Mouse (Mus musculus): ENCODE data around the gene Cdh23. TPM values are rescaled to one million over a fixed set of nuclear protein-coding genes. Genes with fewer than 3 reads are reported as not detected.

Gene Cdh23
- polyA plus RNA-seq, 2 experiments: 0.73 to 2.7 TPM

DNA sequence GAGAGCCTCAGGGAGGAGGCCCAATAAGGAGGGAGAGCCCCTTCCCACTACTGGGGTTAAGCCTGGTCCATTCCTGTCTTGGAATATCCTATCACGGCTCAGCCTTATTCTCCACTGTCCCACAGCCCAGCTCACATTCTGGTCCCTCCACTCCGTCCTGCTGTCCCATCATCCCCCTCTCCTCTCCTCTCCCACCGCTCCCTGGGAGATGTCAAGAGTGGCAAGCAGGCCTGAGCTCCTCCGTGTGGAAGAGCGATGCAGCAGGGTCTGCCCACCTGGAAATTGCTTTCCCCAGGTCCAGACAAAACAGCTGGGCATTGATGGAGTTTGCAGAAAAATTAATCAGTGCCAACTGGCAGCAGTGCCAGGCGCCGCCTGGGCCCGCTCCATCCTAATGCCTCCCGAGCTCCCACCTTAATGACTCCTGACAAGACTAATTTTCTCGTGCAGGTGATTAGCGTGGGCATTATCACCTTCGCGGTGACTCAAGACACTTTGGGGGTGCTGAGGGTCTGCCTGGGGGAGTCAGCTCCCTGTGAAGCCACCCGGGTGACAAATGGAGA is 52.1 kb downstream of the Cdh23 start:
- TF ChIP-seq POLR2A (IDR thresholded peaks at IDR 0.05; ENCODE audit: borderline replicate concordance, extremely low read depth, insufficient read depth, insufficient read length): no peak
- Histone ChIP-seq H3K4me2 (replicated peaks; ENCODE audit: low read depth, low read length, severe bottlenecking) (no peak overlapping the region), H3K9me3 (ENCODE audit: control insufficient read depth, low read length) (no peaks in the 10 kb centered on the region), H3K27me3 (ENCODE audit: control insufficient read depth, insufficient read depth, low read length) (no peaks in the 10 kb centered on the region), H3K36me3 (ENCODE audit: control insufficient read depth, insufficient read depth, low read length) (no peaks in the 10 kb centered on the region), H3K4me3 (replicated peaks; ENCODE audit: low read length) (no peak overlapping the region), H3K9ac (ENCODE audit: low read depth, low read length, severe bottlenecking) (no peak overlapping the region), H3K4me1 (ENCODE audit: control insufficient read depth, insufficient read depth, low read length) (peaks cover 5% of the 10 kb centered on the region; the same call in 1 of the 2 replicates), H3K27ac (replicated peaks; ENCODE audit: low read depth, low read length) (no peak overlapping the region)
- DNase-seq (ENCODE audit: low spot score) (no peak), ATAC-seq (ENCODE audit: low FRiP score, low read depth) (no peak)
- WGBS: 54% methylated on average over 14 of the region's 14 CpGs

DNA sequence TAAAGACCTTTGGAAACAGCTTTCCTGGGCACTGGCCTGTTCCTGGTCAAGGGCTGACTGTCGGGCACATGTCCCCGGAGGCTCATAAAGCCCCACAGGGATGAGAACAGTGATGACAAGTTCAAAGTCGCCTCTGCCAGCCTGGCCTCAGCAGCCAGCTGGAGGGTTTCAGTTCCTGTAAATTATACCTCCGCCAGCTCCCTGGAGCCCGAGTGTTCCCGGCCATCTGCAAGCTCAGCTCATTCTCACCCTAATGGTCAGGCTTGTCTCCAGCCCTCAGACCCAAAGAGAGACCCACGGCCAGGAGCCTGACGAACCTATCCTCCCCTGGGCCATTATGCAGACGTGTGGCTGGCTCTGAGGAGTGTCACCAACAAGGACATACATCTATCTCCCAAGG is 57.0 kb downstream of the Cdh23 start:
- no peak for TF ChIP-seq POLR2A (IDR thresholded peaks at IDR 0.05; ENCODE audit: borderline replicate concordance, extremely low read depth, insufficient read depth, insufficient read length)
- no peak for ATAC-seq (ENCODE audit: low FRiP score, low read depth)
- H3K36me3 ChIP-seq (ENCODE audit: control insufficient read depth, insufficient read depth, low read length): no peaks in the 10 kb centered on the region
- no peak overlapping the region for H3K4me3 ChIP-seq (replicated peaks; ENCODE audit: low read length)
- no peaks in the 10 kb centered on the region for H3K27me3 ChIP-seq (ENCODE audit: control insufficient read depth, insufficient read depth, low read length)
- H3K9me3 ChIP-seq (ENCODE audit: control insufficient read depth, low read length): no peaks in the 10 kb centered on the region
- WGBS: 42% methylated on average over 9 of the region's 9 CpGs
- no peak overlapping the region for H3K27ac ChIP-seq (replicated peaks; ENCODE audit: low read depth, low read length)
- H3K4me1 ChIP-seq (ENCODE audit: control insufficient read depth, insufficient read depth, low read length): peaks cover 4% of the 10 kb centered on the region; the same call in 1 of the 2 replicates
- H3K4me2 ChIP-seq (replicated peaks; ENCODE audit: low read depth, low read length, severe bottlenecking): no peak overlapping the region
- no peak for DNase-seq (ENCODE audit: low spot score)
- no peak overlapping the region for H3K9ac ChIP-seq (ENCODE audit: low read depth, low read length, severe bottlenecking)

DNA sequence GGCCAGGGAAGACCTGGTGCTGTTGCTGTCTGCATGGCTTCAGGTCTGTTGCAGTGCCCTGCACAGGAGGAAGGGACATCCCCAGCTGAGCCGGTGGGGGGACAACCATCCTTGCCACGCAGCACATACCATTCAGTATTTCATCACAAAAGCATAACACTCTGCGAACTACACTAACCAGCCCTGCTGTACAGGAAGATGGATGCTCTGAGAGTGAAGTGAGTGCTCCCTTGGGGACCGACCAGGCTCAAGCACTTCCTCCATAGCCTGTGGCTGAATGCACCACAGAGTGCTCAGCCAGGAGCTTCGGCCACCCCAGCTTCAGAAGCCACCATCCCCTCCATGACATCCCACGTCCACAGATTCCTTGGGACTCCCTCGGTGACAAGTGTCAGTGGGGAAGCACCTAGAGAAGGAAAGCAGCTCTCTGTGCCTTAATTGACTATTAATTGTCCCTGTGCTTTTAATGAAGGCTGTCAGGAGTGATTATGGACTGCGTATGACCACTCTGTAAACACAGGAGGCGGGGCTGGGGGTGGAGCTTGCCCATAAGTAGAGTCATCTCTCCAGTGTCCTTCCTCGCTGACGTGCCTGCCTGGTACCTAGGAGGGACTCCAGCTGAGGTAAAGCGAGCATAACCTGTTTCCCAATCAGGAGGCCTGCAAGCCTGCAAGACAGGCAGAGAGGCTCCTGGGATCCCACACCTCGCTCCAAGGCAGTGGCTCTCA is 60.6 kb downstream of the Cdh23 start:
- WGBS: 24% methylated on average over 13 of the region's 13 CpGs
- Histone ChIP-seq H3K9me3 (ENCODE audit: control insufficient read depth, low read length) (no peaks in the 10 kb centered on the region), H3K9ac (ENCODE audit: low read depth, low read length, severe bottlenecking) (no peak overlapping the region), H3K4me1 (ENCODE audit: control insufficient read depth, insufficient read depth, low read length) (peaks cover 4% of the 10 kb centered on the region; the same call in 1 of the 2 replicates), H3K36me3 (ENCODE audit: control insufficient read depth, insufficient read depth, low read length) (no peaks in the 10 kb centered on the region), H3K27me3 (ENCODE audit: control insufficient read depth, insufficient read depth, low read length) (no peaks in the 10 kb centered on the region), H3K4me3 (replicated peaks; ENCODE audit: low read length) (no peak overlapping the region), H3K27ac (replicated peaks; ENCODE audit: low read depth, low read length) (no peak overlapping the region), H3K4me2 (replicated peaks; ENCODE audit: low read depth, low read length, severe bottlenecking) (no peak overlapping the region)
- ATAC-seq (ENCODE audit: low FRiP score, low read depth) (no peak), DNase-seq (ENCODE audit: low spot score) (no peak)
- no peak for TF ChIP-seq POLR2A (IDR thresholded peaks at IDR 0.05; ENCODE audit: borderline replicate concordance, extremely low read depth, insufficient read depth, insufficient read length)

DNA sequence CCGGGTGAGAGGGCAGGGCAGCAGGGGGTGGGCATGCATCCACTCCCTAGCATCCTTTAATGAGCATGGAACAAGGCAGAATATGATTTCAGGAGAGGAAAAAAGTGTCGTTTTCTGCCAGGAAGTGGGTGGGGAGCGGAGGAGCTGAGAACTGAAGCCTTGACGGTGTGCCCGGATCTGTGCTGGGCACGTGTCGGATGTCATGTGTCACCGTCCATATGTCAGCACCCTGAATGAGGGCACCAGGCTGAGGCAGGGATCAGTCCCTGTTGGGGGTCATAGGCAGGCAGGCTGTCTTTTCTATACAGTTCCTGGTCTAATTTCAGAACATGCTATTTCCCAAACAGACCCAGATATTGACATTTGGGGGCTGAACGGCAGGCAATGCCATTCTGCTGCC is 61.9 kb downstream of the Cdh23 start:
- no peaks in the 10 kb centered on the region for H3K36me3 ChIP-seq (ENCODE audit: control insufficient read depth, insufficient read depth, low read length)
- H3K9ac ChIP-seq (ENCODE audit: low read depth, low read length, severe bottlenecking): no peak overlapping the region
- no peak for TF ChIP-seq POLR2A (IDR thresholded peaks at IDR 0.05; ENCODE audit: borderline replicate concordance, extremely low read depth, insufficient read depth, insufficient read length)
- 63% methylated on average over 9 of the region's 9 CpGs for WGBS
- peaks cover 6% of the 10 kb centered on the region for H3K9me3 ChIP-seq (ENCODE audit: control insufficient read depth, low read length)
- ATAC-seq (ENCODE audit: low FRiP score, low read depth) (no peak), DNase-seq (ENCODE audit: low spot score) (no peak)
- H3K27ac ChIP-seq (replicated peaks; ENCODE audit: low read depth, low read length): no peak overlapping the region
- no peaks in the 10 kb centered on the region for H3K27me3 ChIP-seq (ENCODE audit: control insufficient read depth, insufficient read depth, low read length)
- no peak overlapping the region for H3K4me3 ChIP-seq (replicated peaks; ENCODE audit: low read length)
- no peak overlapping the region for H3K4me2 ChIP-seq (replicated peaks; ENCODE audit: low read depth, low read length, severe bottlenecking)
- peaks cover 4% of the 10 kb centered on the region; the same call in 1 of the 2 replicates for H3K4me1 ChIP-seq (ENCODE audit: control insufficient read depth, insufficient read depth, low read length)

DNA sequence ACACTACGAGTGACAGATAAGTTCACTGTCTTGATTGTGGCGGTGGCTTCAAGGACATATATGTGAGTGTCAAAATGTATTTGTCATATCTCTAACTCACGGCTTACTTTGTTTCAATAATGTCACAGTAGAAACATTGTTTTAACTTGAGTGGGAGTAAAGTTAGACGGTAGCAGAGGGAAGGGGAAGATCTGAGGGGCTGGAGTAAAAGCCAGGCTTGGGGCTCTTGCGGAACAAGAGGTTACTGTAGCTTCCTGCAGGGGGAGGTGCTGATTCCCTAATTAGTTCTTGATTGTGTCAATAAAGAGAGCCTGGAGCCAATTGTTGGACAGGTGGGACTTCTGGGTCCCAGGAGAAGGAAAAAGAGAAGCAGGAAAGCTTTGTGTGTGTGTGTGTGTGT is 70.2 kb downstream of the Cdh23 start:
- no peak for TF ChIP-seq POLR2A (IDR thresholded peaks at IDR 0.05; ENCODE audit: borderline replicate concordance, extremely low read depth, insufficient read depth, insufficient read length)
- no peak for ATAC-seq (ENCODE audit: low FRiP score, low read depth)

More for the DNA sequence above, 70.2 kb downstream of the Cdh23 start:
- Histone ChIP-seq H3K4me2 (replicated peaks; ENCODE audit: low read depth, low read length, severe bottlenecking) (no peak overlapping the region), H3K27me3 (ENCODE audit: control insufficient read depth, insufficient read depth, low read length) (no peaks in the 10 kb centered on the region), H3K27ac (replicated peaks; ENCODE audit: low read depth, low read length) (no peak overlapping the region), H3K9me3 (ENCODE audit: control insufficient read depth, low read length) (peaks cover 12% of the 10 kb centered on the region), H3K4me3 (replicated peaks; ENCODE audit: low read length) (no peak overlapping the region), H3K36me3 (ENCODE audit: control insufficient read depth, insufficient read depth, low read length) (no peaks in the 10 kb centered on the region), H3K9ac (ENCODE audit: low read depth, low read length, severe bottlenecking) (no peak overlapping the region), H3K4me1 (ENCODE audit: control insufficient read depth, insufficient read depth, low read length) (no peaks in the 10 kb centered on the region)
- 79% methylated on average over 5 of the region's 5 CpGs for WGBS
- no peak for DNase-seq (ENCODE audit: low spot score)

All from limb, embryonic 14.5 days (tissue).